Mouse (Mus musculus) kidney, adult 2 months (tissue): ENCODE data around the gene Fh1. TPM values are rescaled to one million over a fixed set of nuclear protein-coding genes. Genes with fewer than 3 reads are reported as not detected.

Experiments used
- DNase-seq: peaks from one replicate; pipeline ENCODE4 v3.0.0; 2021
- H3K27ac ChIP-seq: fragments of 200-500 bp; 2 replicates; pipeline ENCODE4 v1.5.1; 2012; ENCODE audit warnings: low read depth, low read length, control low read depth, inconsistent platforms; ENCODE audit not compliant: insufficient read depth
- H3K27me3 ChIP-seq: fragments of 200-500 bp; replicated peaks from 2 replicates; pipeline ENCODE4 v1.6.1; 2012; ENCODE audit warnings: mild to moderate bottlenecking, moderate library complexity, low read length, inconsistent platforms; ENCODE audit not compliant: control insufficient read depth, insufficient read depth
- H3K36me3 ChIP-seq: fragments of 200-500 bp; 2 replicates; pipeline ENCODE4 v1.6.1; 2012; ENCODE audit warnings: mild to moderate bottlenecking, moderate library complexity, low read length, inconsistent platforms; ENCODE audit not compliant: control insufficient read depth, insufficient read depth
- H3K4me1 ChIP-seq: fragments of 200-500 bp; 2 replicates; pipeline ENCODE4 v1.6.1; 2011; ENCODE audit warnings: low read length; ENCODE audit not compliant: control insufficient read depth, insufficient read depth
- H3K4me3 ChIP-seq: fragments of 200-500 bp; 2 replicates; pipeline ENCODE4 v1.5.1; 2011; ENCODE audit warnings: mild to moderate bottlenecking, low read depth, low read length, control low read depth; ENCODE audit not compliant: insufficient read depth
- CTCF ChIP-seq: fragments of 200-500 bp; conservative IDR thresholded peaks from 2 replicates; pipeline ENCODE4 v1.5.1; 2011; ENCODE audit warnings: low read depth, mild to moderate bottlenecking, control low read depth, low read length, moderate library complexity, mixed read lengths; ENCODE audit not compliant: insufficient read depth, insufficient read length
- POLR2A ChIP-seq: fragments of 200-500 bp; IDR thresholded peaks from one replicate; pipeline ENCODE4 v1.6.1; 2011; ENCODE audit warnings: low read depth, low read length, control low read depth
- WGBS: fragments of 180-500 bp; shearing (Covaris S2); methylation state at CpG from one replicate; pipeline ENCODE4 v1.1.7; 2018; 5-methylcytosine and 5-hydroxymethylcytosine counted together
- polyA plus RNA-seq: library from polyadenylated mRNA; depleted of rRNA; stranded (reverse); fragments of >200 nt; gene quantifications from 2 replicates; pipeline ENCODE4 v1.2.3, GENCODE M21; 2012

Fh1 gene
- polyA plus RNA-seq, 1 experiment: 181 TPM

DNA sequence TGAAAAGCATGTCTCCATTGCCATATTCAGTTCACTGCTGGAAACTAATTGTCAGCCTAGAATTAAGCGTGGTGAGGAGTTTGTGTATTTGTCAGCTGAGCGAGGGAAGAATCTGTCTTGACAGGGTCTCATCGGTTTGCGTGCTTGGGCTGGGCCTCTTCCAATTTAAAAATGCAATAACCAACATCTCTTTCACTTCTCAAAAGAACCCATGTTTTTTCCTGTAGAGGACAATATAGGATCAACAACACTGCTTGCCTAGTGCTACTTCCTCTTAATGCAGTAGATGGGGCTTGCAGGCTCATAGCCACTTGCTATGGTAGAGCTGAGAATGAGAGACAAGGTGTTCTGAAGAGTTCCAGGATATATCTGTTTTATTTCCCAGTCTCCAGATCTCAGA is 34.5 kb upstream of the Fh1 start:
- Histone ChIP-seq H3K27ac (no peak overlapping the region), H3K27me3 (no peaks in the 10 kb centered on the region), H3K4me3 (no peak overlapping the region), H3K4me1 (no peaks in the 10 kb centered on the region), H3K36me3 (no peaks in the 10 kb centered on the region; the same call in 1 of the 2 replicates)
- TF ChIP-seq POLR2A (no peak), CTCF (no peak)
- WGBS: 86% methylated on average over 4 of the region's 4 CpGs
- no peak for DNase-seq

DNA sequence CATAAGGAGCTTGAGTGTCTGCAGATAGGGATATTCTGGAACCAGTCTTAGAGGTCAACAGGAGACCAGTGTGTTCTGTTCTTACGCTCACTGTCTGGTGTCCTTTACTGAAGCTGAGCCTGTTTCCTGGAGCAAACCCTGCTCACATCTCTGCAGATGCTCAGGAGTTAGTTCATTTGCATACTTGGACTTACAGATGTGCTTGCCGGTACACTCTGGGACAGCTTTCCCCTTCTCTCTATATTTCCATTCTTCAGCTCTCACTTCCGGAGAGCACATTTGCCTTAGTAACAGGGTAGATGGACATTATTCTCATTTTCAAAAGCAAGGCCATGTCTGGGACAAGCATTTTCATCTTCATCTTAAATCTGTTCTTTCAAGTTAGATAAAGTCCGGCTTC is 23.2 kb upstream of the Fh1 start:
- no peak for TF ChIP-seq POLR2A
- no peak for TF ChIP-seq CTCF
- H3K4me3 ChIP-seq: no peak overlapping the region
- H3K36me3 ChIP-seq: peaks cover 2% of the 10 kb centered on the region; the same call in 1 of the 2 replicates
- no peak for DNase-seq
- no peaks in the 10 kb centered on the region for H3K27me3 ChIP-seq
- H3K4me1 ChIP-seq: peaks cover 4% of the 10 kb centered on the region; the same call in 1 of the 2 replicates
- H3K27ac ChIP-seq: no peak overlapping the region
- WGBS: 94% methylated on average over 4 of the region's 4 CpGs

DNA sequence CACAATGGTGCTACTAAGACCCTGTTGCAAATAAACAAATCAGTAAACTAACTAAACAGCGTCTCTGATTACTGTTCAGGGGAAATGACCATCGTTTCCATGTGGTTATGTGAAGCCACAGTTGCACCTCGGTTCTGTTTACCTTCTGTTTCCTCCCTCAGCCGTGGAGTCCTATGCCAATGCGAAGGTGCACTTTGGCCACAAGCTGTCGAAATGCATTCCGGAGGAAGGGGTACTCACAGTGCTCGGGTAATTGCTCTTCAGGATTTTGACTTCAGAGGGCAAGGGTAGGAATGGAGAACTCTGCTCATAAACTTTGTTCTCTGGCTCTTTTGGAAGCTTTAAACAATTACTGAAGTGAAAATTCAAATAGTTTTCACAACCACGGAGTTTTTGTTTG is 21.5 kb upstream of the Fh1 start:
- H3K36me3 ChIP-seq: peaks cover 2% of the 10 kb centered on the region; the same call in 1 of the 2 replicates
- H3K4me1 ChIP-seq: peaks cover 4% of the 10 kb centered on the region; the same call in 1 of the 2 replicates
- TF ChIP-seq CTCF (no peak), POLR2A (no peak)
- DNase-seq: peak; percentile 89
- peak overlapping the region; percentile 80 for H3K27ac ChIP-seq
- WGBS: 21% methylated on average over 9 of the region's 9 CpGs
- H3K27me3 ChIP-seq: no peaks in the 10 kb centered on the region
- H3K4me3 ChIP-seq: no peak overlapping the region

DNA sequence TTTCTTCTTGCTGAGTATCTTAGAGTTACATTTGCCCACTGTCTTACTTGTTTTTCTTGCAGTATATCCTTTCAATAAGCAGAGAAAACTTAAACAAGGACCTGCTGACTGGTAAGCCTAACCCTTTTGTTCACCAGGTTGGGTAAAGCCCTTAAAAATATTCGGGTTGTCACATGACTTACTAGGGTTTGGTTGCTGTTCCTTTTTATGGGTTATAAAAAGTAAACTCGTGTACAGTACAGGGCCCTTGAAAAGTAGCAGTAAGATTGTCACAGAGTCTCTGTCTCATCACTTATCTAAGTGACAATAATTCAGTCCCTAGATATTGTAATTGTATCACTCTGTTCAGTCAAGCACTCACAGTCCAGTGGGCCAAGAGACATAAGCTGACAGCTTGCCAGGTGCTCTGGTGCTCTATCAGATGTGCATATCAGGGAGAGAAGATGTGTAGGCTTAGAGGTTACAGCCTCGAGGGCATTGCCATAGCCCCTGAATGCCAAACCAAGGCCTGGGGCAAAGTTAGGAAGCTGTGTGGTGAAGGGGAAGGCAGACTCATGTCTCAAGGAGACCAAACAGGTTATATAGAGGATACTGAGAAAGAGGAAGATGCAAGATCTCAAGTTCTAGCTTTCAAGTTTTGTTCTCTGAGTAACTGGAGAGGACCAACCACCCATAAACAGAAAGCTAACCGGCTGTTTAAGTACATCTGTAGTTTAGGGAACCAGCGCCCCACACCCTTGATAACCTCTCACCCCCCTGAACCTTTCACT is 18.2 kb upstream of the Fh1 start:
- DNase-seq: no peak
- Histone ChIP-seq H3K27me3 (no peaks in the 10 kb centered on the region), H3K36me3 (no peaks in the 10 kb centered on the region), H3K4me1 (peaks cover 4% of the 10 kb centered on the region; the same call in 1 of the 2 replicates), H3K27ac (no peak overlapping the region), H3K4me3 (no peak overlapping the region)
- 51% methylated on average over 5 of the region's 5 CpGs for whole genome bisulfite sequencing
- no peak for TF ChIP-seq CTCF

- no peaks in the 10 kb centered on the region for H3K27me3 ChIP-seq
- TF ChIP-seq POLR2A (no peak), CTCF (no peak)
- no peaks in the 10 kb centered on the region; the same call in 1 of the 2 replicates for H3K4me1 ChIP-seq
- H3K36me3 ChIP-seq: no peaks in the 10 kb centered on the region
- no peak overlapping the region for H3K4me3 ChIP-seq
- WGBS: 77% methylated on average over 6 of the region's 6 CpGs
- no peak overlapping the region for H3K27ac ChIP-seq
- no peak for DNase-seq
Measured at GRCm38 (mm10) chr1:175640435-175641150, 15.2 kb upstream of the Fh1 start.

DNA sequence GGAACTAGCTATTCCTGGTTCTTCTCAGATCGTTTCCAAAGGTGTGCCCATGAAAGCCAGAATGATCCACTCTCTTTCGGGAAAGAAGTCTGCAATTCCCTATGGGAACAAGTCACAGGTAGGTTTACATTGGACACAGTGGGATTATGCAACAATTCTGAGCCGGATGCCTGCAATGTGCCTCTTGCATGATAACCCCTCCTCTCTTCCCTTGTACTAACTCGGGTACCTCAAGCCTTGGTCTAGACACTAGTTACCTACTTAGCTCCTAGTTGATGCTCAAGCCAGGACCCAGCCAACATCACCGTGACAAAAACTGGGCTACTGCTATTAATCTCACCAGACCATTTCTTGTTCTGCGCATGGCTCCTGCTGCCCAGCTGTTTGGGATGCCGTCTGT is 13.6 kb upstream of the Fh1 start:
- TF ChIP-seq CTCF (no peak), POLR2A (no peak)
- H3K4me3 ChIP-seq: no peak overlapping the region
- no peaks in the 10 kb centered on the region for H3K27me3 ChIP-seq
- DNase-seq: no peak
- no peaks in the 10 kb centered on the region for H3K36me3 ChIP-seq
- H3K4me1 ChIP-seq: no peaks in the 10 kb centered on the region; the same call in 1 of the 2 replicates
- H3K27ac ChIP-seq: no peak overlapping the region
- 79% methylated on average over 7 of the region's 7 CpGs for WGBS

DNA sequence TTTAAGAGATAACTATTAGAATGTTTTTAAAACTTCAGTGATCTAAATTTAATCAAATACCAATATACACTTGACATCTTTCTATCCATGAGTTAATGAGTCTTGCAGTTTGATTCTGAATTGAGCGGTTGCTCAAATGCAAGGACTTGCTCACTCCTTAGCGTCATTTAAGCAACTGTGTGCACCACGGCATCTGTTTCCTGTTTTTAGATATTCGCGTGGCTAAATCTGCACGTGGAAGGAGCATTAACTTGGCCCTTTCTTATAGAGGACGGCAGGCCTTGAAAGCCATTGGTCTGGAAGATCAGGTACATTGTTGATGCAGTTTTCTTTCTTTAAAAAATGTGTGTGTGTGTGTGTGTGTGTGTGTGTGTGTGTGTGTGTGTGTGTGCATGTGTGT is 12.2 kb upstream of the Fh1 start:
- Histone ChIP-seq H3K4me1 (no peaks in the 10 kb centered on the region; the same call in 1 of the 2 replicates), H3K27ac (no peak overlapping the region), H3K27me3 (no peaks in the 10 kb centered on the region), H3K36me3 (no peaks in the 10 kb centered on the region), H3K4me3 (no peak overlapping the region)
- 69% methylated on average over 7 of the region's 7 CpGs for WGBS
- TF ChIP-seq POLR2A: no peak
- no peak for TF ChIP-seq CTCF
- DNase-seq: no peak

- no peaks in the 10 kb centered on the region for H3K27me3 ChIP-seq
- DNase-seq: no peak
- H3K27ac ChIP-seq: peak overlapping the region; percentile 38; the same call in 1 of the 2 replicates
- TF ChIP-seq POLR2A (no peak), CTCF (no peak)
- no peaks in the 10 kb centered on the region for H3K36me3 ChIP-seq
- peaks cover 2% of the 10 kb centered on the region; the same call in 1 of the 2 replicates for H3K4me1 ChIP-seq
- peak overlapping the region; percentile 49 for H3K4me3 ChIP-seq
- 91% methylated on average over 14 of the region's 14 CpGs for WGBS
Measured at GRCm38 (mm10) chr1:175632470-175632869, 7.0 kb upstream of the Fh1 start.
